Mouse (Mus musculus): ENCODE results near the gene Slc17a4.

DNA sequence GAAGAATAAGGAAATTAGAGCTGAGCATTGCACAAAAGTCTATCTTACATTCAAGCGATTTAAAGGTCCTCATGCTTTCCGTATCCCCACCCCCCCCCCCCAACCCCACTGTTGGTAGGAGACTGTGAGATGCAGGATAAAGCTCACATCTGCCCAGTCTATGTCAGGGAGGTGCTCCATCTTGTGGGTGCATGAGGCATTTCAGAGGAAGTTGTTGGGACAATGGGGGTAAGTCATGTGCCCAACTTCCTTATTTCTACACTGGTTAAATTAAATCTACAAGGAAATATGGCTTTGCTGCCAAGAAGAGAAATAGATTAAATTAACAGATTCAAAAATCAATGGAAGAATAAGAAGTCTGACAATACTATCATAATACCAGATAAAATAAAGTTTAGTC lies 29.3 kb downstream of the Slc17a4 start:
- TF ChIP-seq CTCF (IDR thresholded peaks at IDR 0.05; ENCODE audit: borderline replicate concordance, insufficient read depth, low read length) (peak; percentile 19; the same call in 1 of the 2 replicates), POLR2A (IDR thresholded peaks at IDR 0.05; ENCODE audit: low read depth, low read length) (no peak)
